Mouse (Mus musculus): ENCODE data around the gene Gpm6b.

The Gpm6b gene

DNA sequence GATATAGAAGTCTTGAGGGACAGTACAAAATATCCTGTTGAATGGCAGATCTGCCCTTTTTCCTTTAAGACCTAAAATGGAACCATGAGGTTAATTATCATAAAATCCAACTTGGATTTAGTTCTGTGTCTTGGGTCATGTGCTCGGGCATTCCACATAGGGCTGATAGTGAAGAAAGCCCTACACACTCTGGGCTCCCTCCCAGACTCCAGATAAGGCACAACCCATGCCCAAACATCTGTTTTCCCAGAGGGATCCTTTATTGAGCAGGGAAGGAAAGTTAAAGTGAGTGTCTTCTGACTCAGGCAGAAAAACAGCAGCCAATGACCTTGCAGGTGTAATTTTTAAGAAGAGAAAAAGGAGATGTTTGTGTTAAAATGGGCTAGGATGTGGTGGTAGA lies 116.2 kb downstream of the Gpm6b start:
- no peak for DNase-seq (ENCODE audit: low spot score in 2 of 2)

DNA sequence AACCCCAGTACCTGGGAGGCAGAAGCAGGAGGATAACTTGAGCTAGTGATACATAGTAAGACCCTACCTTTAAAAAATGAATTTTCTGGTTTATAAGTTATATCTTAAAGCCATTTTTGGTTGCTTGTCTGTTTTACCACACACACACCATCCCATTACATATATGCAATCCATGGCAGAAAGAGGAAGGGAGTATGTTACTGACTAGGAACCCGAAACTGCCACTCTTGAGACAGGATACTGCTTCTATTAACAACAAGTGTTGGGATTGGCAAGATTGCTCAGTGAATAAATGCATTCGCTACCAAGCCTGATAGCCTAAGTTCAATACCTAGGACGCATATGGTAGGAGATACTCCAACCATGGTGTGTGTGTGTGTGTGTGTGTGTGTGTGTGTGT lies 117.6 kb downstream of the Gpm6b start:
- DNase-seq (ENCODE audit: low spot score in 2 of 2), result no peak

DNA sequence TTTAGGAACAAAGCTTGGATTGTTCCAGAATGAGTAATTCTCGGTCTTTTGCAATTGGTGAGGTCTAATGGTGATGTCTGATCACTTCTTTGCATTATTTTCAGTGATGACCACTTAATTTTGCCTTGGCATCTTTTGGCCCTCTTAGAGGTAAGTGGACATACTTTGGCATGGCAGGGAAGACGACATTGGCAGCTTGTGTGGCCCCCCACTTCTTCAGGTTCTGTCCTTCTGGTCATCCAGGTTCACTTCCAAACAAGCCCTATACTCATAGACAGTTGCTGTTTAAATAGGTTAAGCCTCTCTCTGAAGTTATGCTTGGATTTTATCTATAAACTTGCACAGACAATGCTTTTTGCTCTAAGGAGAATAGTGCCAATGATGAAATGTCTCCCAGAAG lies 120.2 kb downstream of the Gpm6b start:
- DNase-seq (ENCODE audit: low spot score in 2 of 2), result no peak

DNA sequence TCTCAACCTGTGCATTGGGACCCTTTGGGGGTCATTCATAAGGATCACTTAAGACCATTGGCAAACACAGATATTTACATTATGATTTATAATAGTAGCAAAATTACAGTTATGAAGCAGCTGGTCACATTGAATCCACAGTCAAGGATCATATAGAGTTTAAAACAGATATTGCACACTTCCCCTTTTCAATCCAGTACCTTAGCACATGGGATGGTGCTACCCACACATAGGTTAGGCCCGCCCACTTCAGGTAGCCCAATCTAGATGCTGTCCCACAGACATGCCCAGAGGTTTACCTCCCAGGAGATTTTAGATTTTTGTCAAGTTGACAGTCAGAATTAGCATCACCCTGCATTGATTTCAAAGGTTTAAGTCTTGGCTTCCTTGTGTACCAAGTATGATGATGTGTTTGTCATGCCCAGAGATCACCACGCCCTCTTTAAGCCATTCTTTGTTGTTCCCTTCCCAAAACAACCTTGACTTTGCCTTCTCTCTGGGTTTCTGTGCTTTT lies 121.3 kb downstream of the Gpm6b start:
- no peak for DNase-seq (ENCODE audit: low spot score in 2 of 2)

DNA sequence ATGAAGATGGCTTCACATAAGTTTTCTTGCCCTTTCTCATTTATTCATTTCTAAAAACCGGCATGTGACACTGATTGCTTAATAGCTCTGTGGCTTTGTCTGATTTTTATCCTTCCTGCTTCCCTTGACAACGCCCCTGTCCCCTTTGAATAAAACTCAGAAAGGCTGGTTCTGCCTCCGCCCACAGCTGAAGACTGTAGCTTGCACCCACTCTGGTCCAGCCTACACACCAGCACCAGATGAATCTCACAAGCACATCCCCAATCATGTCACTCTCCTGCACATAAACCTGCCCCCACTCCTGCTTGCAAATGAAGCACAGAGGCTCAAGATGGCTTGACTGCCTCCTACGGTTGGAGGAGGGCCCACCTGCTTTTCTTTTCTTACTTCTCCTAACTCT lies 121.7 kb downstream of the Gpm6b start:
- no peak for DNase-seq (ENCODE audit: low spot score in 2 of 2)

DNA sequence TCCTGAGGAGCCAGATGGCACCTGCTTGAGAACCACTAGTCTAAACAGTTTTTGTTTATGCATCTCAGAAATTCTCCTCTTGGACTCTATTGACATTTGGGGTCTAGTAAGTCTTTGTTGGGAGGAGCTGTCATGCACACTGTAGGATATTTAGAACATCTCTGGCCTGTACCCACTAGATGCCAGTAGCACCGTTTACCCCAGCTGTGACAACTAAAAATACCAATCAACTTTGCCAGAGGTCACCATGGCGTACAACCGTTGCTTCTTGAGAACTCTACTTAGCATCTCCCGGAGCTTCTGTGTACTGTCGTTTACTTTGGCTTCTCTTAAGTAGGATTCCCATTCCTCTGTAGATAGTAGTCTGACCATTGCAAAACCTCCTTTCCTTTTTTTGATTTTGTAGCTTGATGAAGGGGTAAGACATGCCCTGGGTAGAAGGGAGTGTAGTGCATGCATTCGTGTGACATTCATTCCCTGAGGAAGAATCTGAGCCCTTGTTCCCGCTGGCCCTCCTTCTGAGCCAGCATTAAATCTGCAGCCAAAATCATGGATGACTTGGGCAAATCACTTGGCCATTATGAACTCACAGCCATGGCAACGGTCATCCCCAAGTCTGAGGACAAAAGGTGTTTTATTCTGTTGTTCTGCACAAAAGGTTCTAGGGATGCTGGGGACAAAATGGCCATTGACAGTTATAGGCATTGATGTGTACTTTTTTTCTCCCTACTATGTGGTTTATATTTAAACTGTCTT lies 126.9 kb downstream of the Gpm6b start:
- no peak for DNase-seq (ENCODE audit: low spot score in 2 of 2)

DNA sequence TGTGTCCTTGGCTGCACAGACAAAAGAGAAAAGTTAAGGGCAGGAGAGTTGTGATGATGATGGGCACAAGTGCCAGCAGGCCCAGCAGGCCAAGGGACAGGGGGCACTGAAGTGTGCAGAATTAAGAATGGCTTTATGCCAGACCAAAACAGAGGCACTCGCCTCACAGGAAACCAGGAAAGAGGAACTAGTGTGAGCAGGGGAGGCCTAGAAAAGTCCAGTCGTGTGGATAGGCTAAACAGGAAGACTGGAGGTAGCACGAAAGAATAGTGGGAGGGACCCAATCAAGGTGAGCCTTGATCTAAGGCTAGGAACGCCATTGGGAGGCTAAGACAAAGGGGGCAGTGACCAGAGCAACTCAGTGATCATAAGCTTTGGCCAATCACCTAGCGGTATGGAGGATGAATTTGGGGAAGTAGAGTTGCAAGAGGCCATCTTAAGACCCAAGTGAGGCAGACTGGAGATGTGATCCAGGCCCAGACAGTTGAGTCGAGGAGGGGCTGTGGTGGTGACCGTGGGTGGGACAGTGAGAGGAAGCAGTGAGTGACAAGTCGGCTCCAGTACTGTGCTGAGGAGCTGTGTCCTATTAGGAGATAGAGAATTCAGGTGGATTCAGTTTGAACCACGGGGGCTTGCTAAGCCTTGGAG lies 138.1 kb downstream of the Gpm6b start:
- DNase-seq (ENCODE audit: low spot score in 2 of 2), result no peak

DNA sequence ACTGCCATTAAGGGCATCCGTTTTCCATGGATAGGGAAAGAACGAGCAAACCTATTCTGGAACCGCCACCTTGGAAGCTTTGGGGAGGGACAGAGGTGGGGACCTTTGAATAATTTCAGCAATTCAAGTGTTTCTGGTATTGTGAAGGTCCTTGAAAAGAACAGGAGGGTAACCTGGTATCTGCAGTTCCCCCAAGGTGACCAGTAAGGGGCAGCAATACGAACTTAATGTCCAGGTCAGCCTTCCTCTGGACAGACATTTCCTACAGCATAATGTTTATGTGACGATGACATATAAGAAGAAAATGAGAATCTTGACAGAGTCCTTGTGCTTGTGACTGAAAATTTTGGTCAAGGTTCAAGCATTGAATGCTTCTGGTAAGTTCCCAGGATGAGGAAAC lies 139.9 kb downstream of the Gpm6b start:
- DNase-seq (ENCODE audit: low spot score in 2 of 2), result no peak

DNA sequence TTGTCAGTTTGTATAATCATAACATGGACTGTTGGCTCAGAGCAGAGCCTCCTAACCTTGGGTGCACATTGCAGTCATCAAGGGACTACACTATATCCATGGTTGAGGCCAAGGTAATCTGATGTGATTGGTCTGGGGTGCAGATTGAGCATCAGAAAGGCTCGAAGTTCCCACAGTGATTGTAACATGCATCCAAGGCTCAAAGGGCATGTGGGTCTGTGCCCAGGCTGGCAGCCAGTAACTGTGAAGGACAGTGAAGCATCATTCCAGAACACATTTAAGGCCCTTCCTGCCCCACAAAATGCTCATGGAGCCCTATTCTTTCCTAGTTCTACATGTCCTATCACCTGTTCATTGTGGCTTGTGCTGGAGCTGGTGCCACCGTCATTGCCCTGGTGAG lies 144.9 kb downstream of the Gpm6b start:
- no peak for DNase-seq (ENCODE audit: low spot score in 2 of 2)

DNA sequence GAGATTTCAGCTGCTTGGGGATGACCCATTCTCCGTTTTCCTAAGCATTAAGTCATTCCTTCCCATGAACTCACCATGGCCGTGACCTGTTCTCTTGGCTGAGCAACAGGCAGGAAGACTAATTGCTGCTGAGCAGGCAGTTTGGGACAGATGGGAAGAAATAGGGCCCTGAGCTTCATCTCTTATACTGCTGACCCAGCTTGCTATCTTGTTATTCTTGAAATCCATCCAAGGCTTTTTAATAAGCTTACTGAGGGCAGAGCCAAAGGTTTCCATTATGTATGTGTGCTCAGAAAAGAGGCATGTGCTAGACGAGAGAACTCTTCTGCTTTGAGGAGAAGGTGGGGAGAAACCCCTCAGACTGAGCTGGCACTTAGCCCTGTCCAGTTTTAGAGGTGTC lies 146.2 kb downstream of the Gpm6b start:
- no peak for DNase-seq (ENCODE audit: low spot score in 2 of 2)

DNA sequence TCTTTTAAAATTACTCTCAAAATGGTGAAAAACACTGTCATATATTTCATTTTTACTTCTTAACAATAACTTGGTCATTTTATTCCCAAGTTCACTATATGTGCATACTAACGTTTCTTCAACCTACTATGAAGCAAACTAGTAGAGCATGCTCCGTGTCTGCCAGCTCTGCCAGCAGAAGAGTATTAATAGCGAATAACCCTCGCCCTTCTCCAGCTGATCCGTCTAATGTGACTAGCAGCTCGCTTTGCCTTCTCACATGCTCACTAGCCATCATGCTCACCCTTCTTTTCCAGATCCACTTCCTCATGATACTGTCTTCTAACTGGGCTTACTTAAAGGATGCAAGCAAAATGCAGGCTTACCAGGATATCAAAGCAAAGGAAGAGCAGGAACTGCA lies 147.9 kb downstream of the Gpm6b start:
- no peak for DNase-seq (ENCODE audit: low spot score in 2 of 2)

DNA sequence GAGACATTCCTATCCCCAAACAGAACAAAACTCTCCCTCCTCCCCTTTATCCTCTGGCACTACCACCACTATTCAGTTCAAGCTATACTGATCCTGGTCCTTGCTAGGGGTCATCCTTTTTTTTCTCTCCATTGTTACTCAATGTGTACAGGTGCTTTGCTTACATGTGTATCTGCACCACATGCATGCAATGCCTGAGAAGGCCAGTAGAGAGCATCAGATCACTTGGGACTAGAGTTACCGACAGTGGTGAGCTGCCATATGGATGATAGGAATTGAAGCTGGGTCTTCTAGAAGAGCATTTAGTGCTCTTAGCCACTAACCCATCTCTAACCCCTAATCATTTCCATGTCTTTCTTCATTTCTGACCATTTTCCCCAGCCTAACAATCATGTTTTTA lies 155.0 kb downstream of the Gpm6b start:
- no peak for DNase-seq (ENCODE audit: low spot score in 2 of 2)

DNA sequence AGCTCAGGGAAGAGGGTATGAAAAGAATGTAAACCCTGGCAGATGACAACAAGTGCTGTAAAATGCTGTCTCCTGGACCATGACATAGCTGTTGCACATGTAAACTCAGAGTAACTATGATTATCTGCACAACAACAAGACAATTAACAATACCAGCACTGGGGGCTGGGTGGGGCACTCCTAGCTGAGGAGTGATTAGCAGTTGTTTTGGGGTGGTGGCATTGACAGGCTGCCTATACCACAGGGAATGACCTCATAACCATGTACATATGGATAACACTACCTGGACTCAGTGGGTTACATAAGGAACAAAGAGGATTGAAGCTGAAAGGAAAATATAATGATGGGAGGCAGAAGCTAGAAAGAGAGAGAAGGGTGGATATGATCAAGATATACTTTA lies 169.2 kb downstream of the Gpm6b start:
- DNase-seq (ENCODE audit: low spot score in 2 of 2), result no peak

DNA sequence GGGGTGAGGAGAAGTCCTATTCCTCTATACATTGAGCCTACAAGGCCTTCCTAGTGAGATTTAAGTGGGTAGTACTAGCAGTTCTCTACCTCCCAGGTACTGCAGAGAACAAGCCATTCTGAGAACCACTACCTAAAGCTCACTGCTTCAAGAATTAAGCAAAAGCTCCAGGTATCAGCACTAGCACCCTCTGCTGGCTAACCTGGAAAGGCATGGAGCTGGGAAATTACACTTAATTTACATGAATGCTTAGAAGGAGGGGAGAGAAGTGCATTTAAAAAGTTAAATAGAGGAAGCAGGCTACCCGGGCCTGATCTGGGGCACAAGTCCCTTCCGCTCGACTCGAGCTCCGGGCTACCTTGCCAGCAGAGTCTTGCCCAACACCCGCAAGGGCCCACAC lies 177.5 kb downstream of the Gpm6b start:
- DNase-seq (ENCODE audit: low spot score in 2 of 2), result peak in 1 of 2 experiments; percentile 12

DNA sequence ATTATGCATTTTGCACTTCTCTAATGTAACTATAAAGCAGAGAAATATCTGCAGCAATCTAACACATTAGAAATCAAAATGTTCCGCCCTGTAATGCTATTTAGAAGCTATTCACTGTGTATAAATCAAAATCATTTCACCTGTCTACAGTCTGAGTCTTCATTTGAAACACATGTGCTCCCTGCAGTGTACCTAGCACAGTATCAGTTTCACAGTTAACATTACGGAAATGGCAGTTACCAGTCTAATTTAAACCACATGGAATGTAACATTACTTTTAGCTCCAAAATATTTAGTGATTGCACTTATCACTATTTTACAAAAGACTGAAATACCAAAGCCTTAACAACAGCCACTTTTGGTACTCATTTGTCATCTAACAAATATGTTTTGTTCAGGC lies 196.1 kb downstream of the Gpm6b start:
- no peak for DNase-seq (ENCODE audit: low spot score in 2 of 2)
